17 mouse cellular contexts compared by ENCODE assay signal in the genomic region with DNA sequence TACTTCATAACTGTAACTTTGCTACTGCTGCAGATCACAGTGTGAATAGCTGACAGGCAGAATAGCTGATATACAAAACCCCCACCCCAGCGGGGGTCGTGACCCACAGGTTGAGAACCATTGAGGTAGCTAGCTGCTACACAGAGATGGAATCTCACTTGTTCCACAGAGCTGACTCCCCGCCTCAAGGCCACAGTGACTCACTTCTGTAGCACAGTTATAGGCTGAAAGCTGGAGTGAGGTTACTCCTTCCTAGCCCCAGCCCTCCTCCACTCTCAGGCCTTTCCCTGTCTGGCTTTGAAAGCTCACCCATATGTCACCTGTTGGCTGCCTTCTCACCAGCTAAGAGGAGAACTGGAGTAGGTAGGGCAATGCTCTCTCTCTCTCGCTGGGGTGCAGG. TPM values are rescaled to one million over a fixed set of nuclear protein-coding genes. Genes with fewer than 3 reads are reported as not detected.
DNase-seq lines count a peak whose midpoint lies in the region; ATAC-seq and TF ChIP-seq lines count a peak whose summit lies in the region.
"Had no signal": no experiment of that assay in that cellular context is flagged by ENCODE, and none has a peak within 500 bp of the region (broad histone marks: within the 10 kb centered on the region; RNA-seq: fewer than 3 reads in every experiment).

No protein-coding gene starts in this region.

- TF ChIP-seq EP300 in lung, postnatal 0 days (IDR thresholded peaks at IDR 0.05): no peak

- H3K27ac ChIP-seq in forebrain, embryonic 10.5 days: peak overlapping the region; percentile 72
- no peak overlapping the region for H3K27ac ChIP-seq in forebrain, embryonic 13.5 days
- no peak overlapping the region for H3K27ac ChIP-seq in neural tube, embryonic 12.5 days
- 0 out of 2 replicates have a peak overlapping the region, but pooled peaks have one; percentile 41 for H3K27ac ChIP-seq in limb, embryonic 12.5 days
- H3K27ac ChIP-seq in lung, postnatal 0 days (ENCODE audit: low read length): no peak overlapping the region
- H3K27ac ChIP-seq: heart, adult 2 months; heart, embryonic 15.5 days; kidney, embryonic 15.5 days; liver, embryonic 14.5 days had no signal

- no peak overlapping the region for H3K9ac ChIP-seq in forebrain, embryonic 13.5 days
- H3K9ac ChIP-seq in neural tube, embryonic 12.5 days: no peak overlapping the region
- H3K9ac ChIP-seq in limb, embryonic 12.5 days (replicated peaks): 0 out of 2 replicates have a peak overlapping the region, but pooled peaks have one; percentile 9
- no peak overlapping the region for H3K9ac ChIP-seq in lung, postnatal 0 days (replicated peaks; ENCODE audit: low read depth)
- H3K9ac ChIP-seq: heart, embryonic 15.5 days; kidney, embryonic 15.5 days; liver, embryonic 14.5 days had no signal

- no peak overlapping the region for H3K4me3 ChIP-seq in forebrain, embryonic 10.5 days
- H3K4me3 ChIP-seq in forebrain, embryonic 13.5 days: no peak overlapping the region
- no peak overlapping the region for H3K4me3 ChIP-seq in neural tube, embryonic 12.5 days
- H3K4me3 ChIP-seq in limb, embryonic 12.5 days (replicated peaks): no peak overlapping the region
- H3K4me3 ChIP-seq in lung, postnatal 0 days (ENCODE audit: low read depth, low read length): no peak overlapping the region
- H3K4me3 ChIP-seq: heart, adult 2 months; heart, embryonic 15.5 days; kidney, embryonic 15.5 days; myocyte had no signal

- 57% methylated on average over 4 of the region's 4 CpGs for WGBS in forebrain, embryonic 10.5 days
- WGBS in forebrain, embryonic 13.5 days: 57% methylated on average over 4 of the region's 4 CpGs
- 62% methylated on average over 4 of the region's 4 CpGs for WGBS in neural tube, embryonic 12.5 days
- WGBS in limb, embryonic 12.5 days: 65% methylated on average over 4 of the region's 4 CpGs
- 62% methylated on average over 4 of the region's 4 CpGs for WGBS in lung, postnatal 0 days

- no peak for ATAC-seq in forebrain, embryonic 13.5 days
- ATAC-seq in neural tube, embryonic 12.5 days (ENCODE audit: low FRiP score, low read depth): no peak
- ATAC-seq in limb, embryonic 12.5 days (ENCODE audit: insufficient number of reproducible peaks, insufficient read depth, low FRiP score, low TSS enrichment, low read depth): no peak
- ATAC-seq in lung, postnatal 0 days: no peak

- H3K9me3 ChIP-seq in forebrain, embryonic 10.5 days: no peaks in the 10 kb centered on the region
- H3K9me3 ChIP-seq in forebrain, embryonic 13.5 days (replicated peaks): peaks cover 3% of the 10 kb centered on the region; the same call in 1 of the 2 replicates
- no peaks in the 10 kb centered on the region for H3K9me3 ChIP-seq in neural tube, embryonic 12.5 days
- no peaks in the 10 kb centered on the region for H3K9me3 ChIP-seq in limb, embryonic 12.5 days
- H3K9me3 ChIP-seq in lung, postnatal 0 days (ENCODE audit: low read length): no peaks in the 10 kb centered on the region
- H3K9me3 ChIP-seq: heart, embryonic 15.5 days; kidney, embryonic 15.5 days had no signal

- no peak for TF ChIP-seq CTCF in lung, postnatal 0 days (IDR thresholded peaks at IDR 0.05)

- H3K4me2 ChIP-seq in forebrain, embryonic 13.5 days: no peak overlapping the region
- peak overlapping the region; percentile 22 for H3K4me2 ChIP-seq in neural tube, embryonic 12.5 days (replicated peaks)
- H3K4me2 ChIP-seq in limb, embryonic 12.5 days: peak overlapping the region; percentile 19; the same call in 1 of the 2 replicates
- H3K4me2 ChIP-seq in lung, postnatal 0 days (replicated peaks; ENCODE audit: low read depth, low read length): no peak overlapping the region
- H3K4me2 ChIP-seq: heart, embryonic 15.5 days; kidney, embryonic 15.5 days had no signal

- no peak for DNase-seq in forebrain, embryonic 10.5 days (ENCODE audit: extremely low spot score, low spot score)
- DNase-seq in neural tube, embryonic 10.5 days (ENCODE audit: extremely low spot score, low spot score): no peak
- DNase-seq in urinary bladder, postnatal 10 days (ENCODE audit: low spot score): no peak
- no peak for DNase-seq in thymus, postnatal 10 days (ENCODE audit: low spot score in 2 of 2)
- DNase-seq in lung, postnatal 0 days (ENCODE audit: low spot score): no peak
- DNase-seq: cerebellum, postnatal 10 days; heart, adult 2 months; lung, postnatal 10 days; thymus, postnatal 25 days had no signal

- H3K36me3 ChIP-seq in forebrain, embryonic 10.5 days (replicated peaks): no peaks in the 10 kb centered on the region
- no peaks in the 10 kb centered on the region for H3K36me3 ChIP-seq in forebrain, embryonic 13.5 days (ENCODE audit: poor library complexity, severe bottlenecking)
- H3K36me3 ChIP-seq in neural tube, embryonic 12.5 days: no peaks in the 10 kb centered on the region
- H3K36me3 ChIP-seq in limb, embryonic 12.5 days: no peaks in the 10 kb centered on the region
- H3K36me3 ChIP-seq in lung, postnatal 0 days (ENCODE audit: insufficient read depth, low read length): no peaks in the 10 kb centered on the region
- H3K36me3 ChIP-seq: heart, embryonic 15.5 days; kidney, embryonic 15.5 days had no signal

- peaks cover 32% of the 10 kb centered on the region for H3K4me1 ChIP-seq in forebrain, embryonic 10.5 days
- H3K4me1 ChIP-seq in forebrain, embryonic 13.5 days: no peaks in the 10 kb centered on the region
- H3K4me1 ChIP-seq in neural tube, embryonic 12.5 days: peaks cover 17% of the 10 kb centered on the region
- H3K4me1 ChIP-seq in limb, embryonic 12.5 days (replicated peaks): peaks cover 29% of the 10 kb centered on the region
- H3K4me1 ChIP-seq in lung, postnatal 0 days (ENCODE audit: insufficient read depth, low read depth, low read length): no peaks in the 10 kb centered on the region

- H3K27me3 ChIP-seq in forebrain, embryonic 10.5 days (ENCODE audit: poor library complexity, severe bottlenecking): peaks cover 82% of the 10 kb centered on the region
- H3K27me3 ChIP-seq in forebrain, embryonic 13.5 days: peaks cover 50% of the 10 kb centered on the region
- H3K27me3 ChIP-seq in neural tube, embryonic 12.5 days (replicated peaks): no peaks in the 10 kb centered on the region
- no peaks in the 10 kb centered on the region for H3K27me3 ChIP-seq in limb, embryonic 12.5 days
- H3K27me3 ChIP-seq in lung, postnatal 0 days (replicated peaks; ENCODE audit: insufficient read depth, low read length): no peaks in the 10 kb centered on the region
- H3K27me3 ChIP-seq: CH12.LX; kidney, embryonic 15.5 days had no signal

RNA-seq across cellular contexts. Expression of a gene that starts 19.7 kb away (rescaled TPM):
- polyA plus RNA-seq in forebrain, embryonic 10.5 days (2016; fragmentation: Nextera tagmentation; extraction: Ambion mirVana): 3.0 and 3.5 TPM in 2 replicates
- polyA plus RNA-seq in forebrain, embryonic 13.5 days (2015; fragmentation: Nextera tagmentation; extraction: Ambion mirVana): 2.0 TPM in 2 replicates
- polyA plus RNA-seq in neural tube, embryonic 12.5 days (2016; fragmentation: Nextera tagmentation; extraction: Ambion mirVana): 20.4 and 23.1 TPM in 2 replicates
- 10.9 and 12.5 TPM in 2 replicates for polyA plus RNA-seq in limb, embryonic 12.5 days (2016; fragmentation: Nextera tagmentation; extraction: Ambion mirVana)
- polyA plus RNA-seq in lung, postnatal 0 days (2015; fragmentation: Nextera tagmentation; extraction: Ambion mirVana): 0.29 and 0.35 TPM in 2 replicates
- polyA plus RNA-seq: myocyte had no signal

Comparison
In these comparisons a context has a peak if more than half of its experiments do, and no peak if none do; other contexts are left out.
1. H3K27ac ChIP-seq: peak in forebrain, embryonic 10.5 days (single experiment) and limb, embryonic 12.5 days (single experiment); none in forebrain, embryonic 13.5 days (single experiment), neural tube, embryonic 12.5 days (single experiment) and lung, postnatal 0 days (single experiment).
2. H3K4me2 ChIP-seq: peak in neural tube, embryonic 12.5 days (single experiment) and limb, embryonic 12.5 days (single experiment); none in forebrain, embryonic 13.5 days (single experiment) and lung, postnatal 0 days (single experiment).